Mouse (Mus musculus): Measurements from ENCODE around the gene Natd1. TPM values are rescaled to one million over a fixed set of nuclear protein-coding genes. Genes with fewer than 3 reads are reported as not detected.

Natd1 gene
- polyA plus RNA-seq, 1 experiment from 2014 or later, result 19.9 TPM

Other genes starting within 250 kb of the Natd1 start
- 125 and 133 TPM in 2 replicates for gene Llgl1, start 215.0 kb downstream of the Natd1 start, polyA plus RNA-seq (2016; fragmentation: Nextera tagmentation; extraction: Ambion mirVana)
- gene Flii, start 187.5 kb downstream of the Natd1 start, polyA plus RNA-seq (2016; fragmentation: Nextera tagmentation; extraction: Ambion mirVana), result 71.9 and 75.5 TPM in 2 replicates
- gene Mief2, start 186.4 kb downstream of the Natd1 start, polyA plus RNA-seq (2016; fragmentation: Nextera tagmentation; extraction: Ambion mirVana), result 14.4 and 15.6 TPM in 2 replicates
- 27.3 and 28.1 TPM in 2 replicates for gene Top3a, start 137.4 kb downstream of the Natd1 start, polyA plus RNA-seq (2016; fragmentation: Nextera tagmentation; extraction: Ambion mirVana)
- gene Smcr8, start 137.2 kb downstream of the Natd1 start, polyA plus RNA-seq (2016; fragmentation: Nextera tagmentation; extraction: Ambion mirVana), result 8.8 and 9.0 TPM in 2 replicates
- 98.3 and 109 TPM in 2 replicates for gene Shmt1, start 103.0 kb downstream of the Natd1 start, polyA plus RNA-seq (2016; fragmentation: Nextera tagmentation; extraction: Ambion mirVana)
- 30.0 and 30.5 TPM in 2 replicates for gene Dhrs7b, start 84.1 kb downstream of the Natd1 start, polyA plus RNA-seq (2016; fragmentation: Nextera tagmentation; extraction: Ambion mirVana)
- 69.5 and 71.6 TPM in 2 replicates for gene Tmem11, start 35.5 kb downstream of the Natd1 start, polyA plus RNA-seq (2016; fragmentation: Nextera tagmentation; extraction: Ambion mirVana)
- gene Map2k3, start 17.3 kb upstream of the Natd1 start, polyA plus RNA-seq (2016; fragmentation: Nextera tagmentation; extraction: Ambion mirVana), result 79.7 and 87.1 TPM in 2 replicates
- 2.2 and 2.5 TPM in 2 replicates for gene Kcnj12, start 107.8 kb upstream of the Natd1 start, polyA plus RNA-seq (2016; fragmentation: Nextera tagmentation; extraction: Ambion mirVana)
- 0.86 and 1.2 TPM in 2 replicates for gene Tnfrsf13b, start 212.0 kb upstream of the Natd1 start, polyA plus RNA-seq (2016; fragmentation: Nextera tagmentation; extraction: Ambion mirVana)